Mouse (Mus musculus) neural tube, embryonic 14.5 days (tissue): ENCODE results near the gene Chchd10. TPM values are rescaled to one million over a fixed set of nuclear protein-coding genes. Genes with fewer than 3 reads are reported as not detected.

ENCODE experiments used
- ATAC-seq: fragments of 200-750 bp; cut with Nextera tagmentation; 2 replicates; pipeline ENCODE4 v1.8.0; 2017; ENCODE audit warnings: low read depth, mild to moderate bottlenecking, moderate TSS enrichment, moderate library complexity
- H3K27ac ChIP-seq: fragments of 300-500 bp; sonication (generic); 2 replicates; pipeline ENCODE4 v1.5.1; 2014; ENCODE audit warnings: low read depth, mild to moderate bottlenecking, control low read depth, low read length, moderate library complexity, mixed read lengths
- H3K27me3 ChIP-seq: fragments of 300-500 bp; sonication (generic); 2 replicates; pipeline ENCODE4 v1.6.1; 2014; ENCODE audit warnings: low read length; ENCODE audit not compliant: control insufficient read depth, insufficient read depth
- H3K36me3 ChIP-seq: fragments of 300-500 bp; sonication (generic); 2 replicates; pipeline ENCODE4 v1.6.1; 2014; ENCODE audit warnings: low read length, mixed read lengths; ENCODE audit not compliant: control insufficient read depth, insufficient read depth
- H3K4me1 ChIP-seq: fragments of 300-500 bp; sonication (generic); 2 replicates; pipeline ENCODE4 v1.6.1; 2014; ENCODE audit warnings: low read length; ENCODE audit not compliant: control insufficient read depth, insufficient read depth
- H3K4me2 ChIP-seq: fragments of 300-500 bp; sonication (generic); 2 replicates; pipeline ENCODE4 v1.6.1; 2014; ENCODE audit warnings: mild to moderate bottlenecking, low read depth, low read length, control low read depth
- H3K4me3 ChIP-seq: fragments of 300-500 bp; sonication (generic); 2 replicates; pipeline ENCODE4 v1.5.1; 2014; ENCODE audit warnings: low read depth, low read length, control low read depth, mixed read lengths
- H3K9ac ChIP-seq: fragments of 300-500 bp; sonication (generic); replicated peaks from 2 replicates; pipeline ENCODE4 v1.6.1; 2014; ENCODE audit warnings: low read depth, mild to moderate bottlenecking, control low read depth, low read length, mixed read lengths
- H3K9me3 ChIP-seq: fragments of 300-500 bp; sonication (generic); 2 replicates; pipeline ENCODE4 v1.6.1; 2016; ENCODE audit warnings: low read length; ENCODE audit not compliant: control insufficient read depth
- WGBS: fragments of 180-500 bp; shearing (Covaris S2); extraction: QIAGEN DNeasy Blood & Tissue Kit; methylation state at CpG from one replicate; pipeline ENCODE4 v1.1.7; 2014; 5-methylcytosine and 5-hydroxymethylcytosine counted together
- polyA plus RNA-seq: library from polyadenylated mRNA; unstranded; fragments of >200 nt; fragmentation: Nextera tagmentation; extraction: Ambion mirVana; gene quantifications from 2 replicates; pipeline ENCODE4 v1.2.1, GENCODE M21; 2014

The Chchd10 gene
- polyA plus RNA-seq, 1 experiment from 2014 or later = 158 TPM

DNA sequence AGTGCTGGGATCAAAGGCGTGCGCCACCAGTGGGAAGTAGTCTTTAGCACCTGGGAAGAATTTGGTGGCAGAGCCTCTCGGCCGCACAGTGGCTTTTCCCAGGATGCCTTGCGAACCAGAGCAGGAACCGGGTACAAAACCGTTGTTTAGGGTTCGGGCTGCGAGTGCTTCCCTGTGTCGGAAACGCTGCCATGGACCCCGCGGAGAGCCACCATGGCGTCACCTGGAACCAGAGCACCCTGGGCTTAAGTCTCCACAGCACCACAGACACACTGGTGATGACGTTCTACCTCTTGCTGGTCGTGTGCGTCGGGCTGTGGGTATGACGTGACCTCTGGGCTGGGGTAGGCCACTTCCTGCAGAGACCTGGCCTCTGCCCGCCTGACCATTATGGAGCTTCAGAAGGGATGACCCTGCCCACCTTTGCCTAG lies 21.5 kb downstream of the Chchd10 start, which contains the start of gene Gm5134:
Gm5134 (plus strand) TSS at position 134 of the 431 bp plus-strand sequence.
- ATAC-seq = no peak
- H3K4me2 ChIP-seq = peak within 1 kb of the TSS; percentile 26; the same call in 1 of the 2 replicates
- H3K9me3 ChIP-seq = no peaks in the 10 kb centered on the region
- 0 out of 2 replicates have a peak, but pooled peaks cover 9% of the 10 kb centered on the region for H3K4me1 ChIP-seq
- H3K27ac ChIP-seq = no peak within 1 kb of the TSS
- no peaks in the 10 kb centered on the region for H3K27me3 ChIP-seq
- 0 out of 2 replicates have a peak within 1 kb of the TSS, but pooled peaks have one; percentile 7 for H3K9ac ChIP-seq
- H3K36me3 ChIP-seq = no peaks in the 10 kb centered on the region
- H3K4me3 ChIP-seq = no peak within 1 kb of the TSS
- 39% methylated on average over 20 of the region's 20 CpGs for WGBS

DNA sequence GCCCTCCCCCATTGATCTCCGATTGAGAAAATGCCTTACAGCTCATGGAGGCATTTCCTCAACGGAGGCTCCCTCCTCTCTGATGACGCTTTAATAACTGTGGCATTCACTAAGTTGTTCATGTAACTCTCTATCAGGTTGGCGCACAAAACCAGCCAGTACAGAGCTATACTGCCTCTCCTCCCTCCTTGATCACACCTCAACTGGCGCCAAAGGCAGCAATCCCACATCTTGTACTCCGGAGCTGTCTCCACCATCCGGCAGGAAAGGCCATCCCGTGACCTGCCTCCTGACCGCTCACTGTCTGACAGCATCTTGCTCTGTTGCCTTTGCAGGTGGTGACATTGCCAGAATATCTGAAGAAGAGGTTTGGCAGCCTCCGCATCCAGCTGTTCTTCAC lies 40.9 kb downstream of the Chchd10 start:
- WGBS = 95% methylated on average over 10 of the region's 10 CpGs
- no peak overlapping the region for H3K27ac ChIP-seq
- no peak overlapping the region for H3K9ac ChIP-seq

DNA sequence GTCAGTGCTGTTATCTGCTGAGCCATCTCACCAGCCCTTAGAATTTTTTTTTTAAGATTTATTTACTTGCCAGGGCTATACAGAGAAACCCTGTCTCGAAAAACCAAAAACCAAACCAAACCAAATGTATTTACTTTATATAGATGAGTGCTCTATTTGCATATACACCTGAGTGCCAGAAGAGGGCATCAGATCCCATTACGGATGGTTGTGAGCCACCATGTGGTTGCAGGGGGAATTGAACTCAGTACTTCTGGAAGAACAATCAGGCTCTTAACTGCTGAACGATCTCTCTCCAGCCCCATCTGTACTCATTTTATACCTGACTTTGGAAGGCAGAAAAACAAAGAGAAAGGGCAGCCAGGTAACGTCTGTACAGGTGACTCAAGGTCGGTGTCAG lies 42.3 kb downstream of the Chchd10 start:
- H3K4me1 ChIP-seq = no peaks in the 10 kb centered on the region
- WGBS = 82% methylated on average over 5 of the region's 5 CpGs
- no peak overlapping the region for H3K27ac ChIP-seq
- H3K9ac ChIP-seq = no peak overlapping the region
- H3K9me3 ChIP-seq = no peaks in the 10 kb centered on the region
- H3K4me2 ChIP-seq = no peak overlapping the region
- H3K4me3 ChIP-seq = no peak overlapping the region
- H3K27me3 ChIP-seq = no peaks in the 10 kb centered on the region
- ATAC-seq = no peak
- H3K36me3 ChIP-seq = no peaks in the 10 kb centered on the region

More for the DNA sequence above, 40.9 kb downstream of the Chchd10 start:
- no peaks in the 10 kb centered on the region for H3K9me3 ChIP-seq
- no peak overlapping the region for H3K4me3 ChIP-seq
- H3K4me2 ChIP-seq = no peak overlapping the region
- no peaks in the 10 kb centered on the region for H3K36me3 ChIP-seq
- ATAC-seq = no peak
- no peaks in the 10 kb centered on the region for H3K4me1 ChIP-seq
- H3K27me3 ChIP-seq = no peaks in the 10 kb centered on the region

GRCm38 (mm10) chr10:75978119-75978834 lies 45.3 kb downstream of the Chchd10 start:
- Histone ChIP-seq H3K9me3 (no peaks in the 10 kb centered on the region), H3K4me2 (no peak overlapping the region), H3K27ac (no peak overlapping the region), H3K4me1 (no peaks in the 10 kb centered on the region), H3K36me3 (no peaks in the 10 kb centered on the region), H3K4me3 (no peak overlapping the region), H3K27me3 (no peaks in the 10 kb centered on the region), H3K9ac (no peak overlapping the region)
- WGBS = 39% methylated on average over 10 of the region's 10 CpGs
- ATAC-seq = no peak

GRCm38 (mm10) chr10:75978835-75979157 lies 45.9 kb downstream of the Chchd10 start:
- H3K4me3 ChIP-seq = no peak overlapping the region
- no peaks in the 10 kb centered on the region for H3K4me1 ChIP-seq
- H3K9me3 ChIP-seq = no peaks in the 10 kb centered on the region
- 61% methylated on average over 5 of the region's 5 CpGs for WGBS
- no peaks in the 10 kb centered on the region for H3K27me3 ChIP-seq
- H3K27ac ChIP-seq = no peak overlapping the region
- H3K9ac ChIP-seq = no peak overlapping the region
- no peak for ATAC-seq
- no peak overlapping the region for H3K4me2 ChIP-seq
- H3K36me3 ChIP-seq = no peaks in the 10 kb centered on the region

DNA sequence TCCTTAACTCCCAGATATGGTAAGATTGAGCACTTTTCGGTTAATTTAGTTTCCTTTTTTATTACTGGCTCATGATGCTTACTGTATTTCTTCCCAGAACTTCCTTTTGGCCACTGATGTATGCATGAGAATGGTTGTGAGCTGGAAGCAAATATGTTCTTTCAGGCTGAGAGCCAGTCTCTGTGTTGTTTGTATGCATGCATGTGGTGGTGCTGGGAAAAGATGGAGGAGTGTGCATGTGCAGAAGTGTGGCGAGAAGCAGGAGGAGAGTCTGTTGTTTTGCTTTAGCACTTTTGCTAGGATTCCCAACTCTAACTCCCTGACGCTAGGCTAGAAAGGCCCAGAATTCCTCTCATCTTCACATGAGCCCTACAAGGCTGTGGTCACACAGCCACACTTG lies 46.5 kb downstream of the Chchd10 start:
- H3K9me3 ChIP-seq = no peaks in the 10 kb centered on the region
- H3K4me3 ChIP-seq = no peak overlapping the region
- H3K36me3 ChIP-seq = no peaks in the 10 kb centered on the region
- H3K4me2 ChIP-seq = no peak overlapping the region
- H3K9ac ChIP-seq = no peak overlapping the region
- WGBS = 93% methylated on average over 3 of the region's 3 CpGs
- H3K27me3 ChIP-seq = no peaks in the 10 kb centered on the region
- no peak overlapping the region for H3K27ac ChIP-seq
- no peak for ATAC-seq
- H3K4me1 ChIP-seq = no peaks in the 10 kb centered on the region

Other genes with a start within 250 kb of the Chchd10 start
- 34.2 and 39.9 TPM in 2 replicates for gene Cabin1, start 168.8 kb upstream of the Chchd10 start, polyA plus RNA-seq
- gene Ddt, start 159.7 kb upstream of the Chchd10 start, polyA plus RNA-seq = 102 and 104 TPM in 2 replicates
- gene Gm20441, start 152.2 kb upstream of the Chchd10 start, polyA plus RNA-seq = not detected in 2 replicates
- 0.94 TPM in 1 of 2 replicates, not detected in the other for gene Gstt3, start 151.7 kb upstream of the Chchd10 start, polyA plus RNA-seq
- 8.8 and 11.2 TPM in 2 replicates for gene Gstt1, start 134.5 kb upstream of the Chchd10 start, polyA plus RNA-seq
- not detected in 2 replicates for gene Gstt4, start 110.6 kb upstream of the Chchd10 start, polyA plus RNA-seq
- gene Gstt2, start 95.7 kb upstream of the Chchd10 start, polyA plus RNA-seq = 4.3 and 7.5 TPM in 2 replicates
- 1,682 and 1,948 TPM in 2 replicates for gene Mif, start 72.9 kb upstream of the Chchd10 start, polyA plus RNA-seq
- 1.9 and 2.0 TPM in 2 replicates for gene Derl3, start 39.7 kb upstream of the Chchd10 start, polyA plus RNA-seq
- 245 and 254 TPM in 2 replicates for gene Smarcb1, start 11.5 kb upstream of the Chchd10 start, polyA plus RNA-seq
- 15.3 and 31.0 TPM in 2 replicates for gene Mmp11, start 3.4 kb downstream of the Chchd10 start, polyA plus RNA-seq
- gene Gm867, start 7.5 kb downstream of the Chchd10 start, polyA plus RNA-seq = 2.4 and 3.0 TPM in 2 replicates
- 1.2 and 1.3 TPM in 2 replicates for gene Vpreb3, start 9.9 kb downstream of the Chchd10 start, polyA plus RNA-seq
- 0.17 TPM in 1 of 2 replicates, not detected in the other for gene Gm5134, start 21.4 kb downstream of the Chchd10 start, polyA plus RNA-seq
- 14.6 and 16.4 TPM in 2 replicates for gene Zfp280b, start 99.5 kb downstream of the Chchd10 start, polyA plus RNA-seq
- 0.08 TPM in 1 of 2 replicates, not detected in the other for gene Slc5a4b, start 177.8 kb downstream of the Chchd10 start, polyA plus RNA-seq
- gene Slc5a4a, start 214.3 kb downstream of the Chchd10 start, polyA plus RNA-seq = 0.09 TPM in 1 of 2 replicates, not detected in the other